10 mouse cellular contexts compared by ENCODE assay signal in the genomic region with DNA sequence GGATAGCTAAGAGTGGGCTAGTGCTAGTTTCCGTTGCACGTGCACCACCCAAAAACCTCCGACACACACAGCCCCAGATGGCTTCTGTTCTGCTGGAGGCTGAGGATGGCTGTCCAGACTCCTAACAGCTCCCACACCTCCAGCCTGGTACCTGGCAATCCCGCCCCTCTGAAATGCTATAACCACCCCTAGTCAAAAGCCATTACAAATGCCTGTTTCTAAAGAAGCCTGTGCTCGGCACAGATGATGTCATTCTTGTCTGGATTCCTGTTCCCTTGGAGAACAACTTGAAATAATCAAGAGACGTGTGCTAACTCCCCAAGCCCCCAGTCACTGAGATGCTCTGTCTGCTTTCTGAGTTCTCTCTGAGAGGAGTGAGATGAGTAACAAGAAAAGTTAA.
DNase-seq lines count a peak whose midpoint lies in the region; ATAC-seq and TF ChIP-seq lines count a peak whose summit lies in the region.
"Had no signal": no experiment of that assay in that cellular context is flagged by ENCODE, and none has a peak within 500 bp of the region (broad histone marks: within the 10 kb centered on the region; RNA-seq: fewer than 3 reads in every experiment).

No protein-coding gene starts in this region.

- TF ChIP-seq POLR2A in kidney, adult 2 months (IDR thresholded peaks at IDR 0.05; ENCODE audit: low read depth, low read length): no peak

- WGBS in kidney, embryonic 16.5 days: 51% methylated on average over 6 of the region's 6 CpGs
- 71% methylated on average over 6 of the region's 6 CpGs for WGBS in kidney, adult 2 months
- WGBS in embryonic facial prominence, embryonic 14.5 days: 28% methylated on average over 6 of the region's 6 CpGs
- 44% methylated on average over 6 of the region's 6 CpGs for WGBS in heart, embryonic 11.5 days (ENCODE audit: insufficient replicate concordance)
- 20% methylated on average over 6 of the region's 6 CpGs for WGBS in limb, embryonic 13.5 days

- DNase-seq in kidney, adult 2 months: no peak
- DNase-seq in embryonic facial prominence, embryonic 14.5 days (ENCODE audit: low spot score): peak; percentile 80
- DNase-seq: liver, embryonic 13.5 days had no signal

- TF ChIP-seq CTCF in kidney, adult 2 months (conservative IDR thresholded peaks at IDR 0.05; ENCODE audit: insufficient read depth, insufficient read length, low read depth, low read length): no peak

- H3K4me1 ChIP-seq in kidney, embryonic 16.5 days (ENCODE audit: insufficient read depth, low read length): peaks cover 20% of the 10 kb centered on the region
- H3K4me1 ChIP-seq in kidney, adult 2 months (ENCODE audit: control insufficient read depth, insufficient read depth, low read length): peaks cover 3% of the 10 kb centered on the region; the same call in 1 of the 2 replicates
- H3K4me1 ChIP-seq in embryonic facial prominence, embryonic 14.5 days (ENCODE audit: control insufficient read depth, insufficient read depth, low read length): peaks cover 36% of the 10 kb centered on the region
- peaks cover 13% of the 10 kb centered on the region for H3K4me1 ChIP-seq in heart, embryonic 11.5 days (ENCODE audit: control insufficient read depth, insufficient read depth, low read length)
- peaks cover 68% of the 10 kb centered on the region for H3K4me1 ChIP-seq in limb, embryonic 13.5 days

- no peak overlapping the region for H3K4me2 ChIP-seq in kidney, embryonic 16.5 days (replicated peaks; ENCODE audit: low read depth, low read length)
- H3K4me2 ChIP-seq in embryonic facial prominence, embryonic 14.5 days (ENCODE audit: low read depth, low read length): peak overlapping the region; percentile 35
- no peak overlapping the region; the same call in 1 of the 2 replicates for H3K4me2 ChIP-seq in heart, embryonic 11.5 days
- peak overlapping the region; percentile 43 for H3K4me2 ChIP-seq in limb, embryonic 13.5 days (replicated peaks)
- H3K4me2 ChIP-seq: liver, embryonic 13.5 days had no signal

- no peaks in the 10 kb centered on the region for H3K36me3 ChIP-seq in kidney, embryonic 16.5 days (ENCODE audit: insufficient read depth, low read length)
- H3K36me3 ChIP-seq in kidney, adult 2 months (ENCODE audit: control insufficient read depth, insufficient read depth, low read length): no peaks in the 10 kb centered on the region
- H3K36me3 ChIP-seq in embryonic facial prominence, embryonic 14.5 days (ENCODE audit: control insufficient read depth, insufficient read depth, low read length): no peaks in the 10 kb centered on the region
- no peaks in the 10 kb centered on the region for H3K36me3 ChIP-seq in heart, embryonic 11.5 days (ENCODE audit: control insufficient read depth, insufficient read depth, low read length)
- no peaks in the 10 kb centered on the region for H3K36me3 ChIP-seq in limb, embryonic 13.5 days
- H3K36me3 ChIP-seq: liver, embryonic 13.5 days had no signal

- H3K9ac ChIP-seq in kidney, embryonic 16.5 days (replicated peaks; ENCODE audit: low read length): no peak overlapping the region
- 0 out of 2 replicates have a peak overlapping the region, but pooled peaks have one; percentile 2 for H3K9ac ChIP-seq in embryonic facial prominence, embryonic 14.5 days (ENCODE audit: low read depth, low read length)
- H3K9ac ChIP-seq in heart, embryonic 11.5 days (ENCODE audit: low read depth, low read length): no peak overlapping the region
- H3K9ac ChIP-seq in limb, embryonic 13.5 days: no peak overlapping the region
- H3K9ac ChIP-seq: liver, embryonic 13.5 days had no signal

- H3K27me3 ChIP-seq in kidney, embryonic 16.5 days (ENCODE audit: insufficient read depth, low read length): no peaks in the 10 kb centered on the region
- H3K27me3 ChIP-seq in kidney, adult 2 months (replicated peaks; ENCODE audit: control insufficient read depth, insufficient read depth, low read length): no peaks in the 10 kb centered on the region
- H3K27me3 ChIP-seq in embryonic facial prominence, embryonic 14.5 days (replicated peaks; ENCODE audit: control insufficient read depth, insufficient read depth, low read length): no peaks in the 10 kb centered on the region
- H3K27me3 ChIP-seq in heart, embryonic 11.5 days (ENCODE audit: control insufficient read depth, insufficient read depth, low read length): no peaks in the 10 kb centered on the region
- no peaks in the 10 kb centered on the region for H3K27me3 ChIP-seq in limb, embryonic 13.5 days
- H3K27me3 ChIP-seq: liver, embryonic 13.5 days had no signal

- H3K4me3 ChIP-seq in kidney, embryonic 16.5 days (ENCODE audit: low read length): no peak overlapping the region
- no peak overlapping the region for H3K4me3 ChIP-seq in kidney, adult 2 months (ENCODE audit: insufficient read depth, low read depth, low read length)
- no peak overlapping the region for H3K4me3 ChIP-seq in embryonic facial prominence, embryonic 14.5 days (ENCODE audit: low read depth, low read length)
- no peak overlapping the region for H3K4me3 ChIP-seq in heart, embryonic 11.5 days (ENCODE audit: low read depth, low read length)
- no peak overlapping the region for H3K4me3 ChIP-seq in limb, embryonic 13.5 days
- H3K4me3 ChIP-seq: layer of hippocampus, adult 2 months; liver, embryonic 13.5 days had no signal

- no peaks in the 10 kb centered on the region for H3K9me3 ChIP-seq in kidney, embryonic 16.5 days (ENCODE audit: low read length)
- H3K9me3 ChIP-seq in embryonic facial prominence, embryonic 14.5 days (ENCODE audit: control insufficient read depth, low read length): no peaks in the 10 kb centered on the region
- H3K9me3 ChIP-seq in heart, embryonic 11.5 days (replicated peaks; ENCODE audit: control insufficient read depth, low read length): no peaks in the 10 kb centered on the region
- H3K9me3 ChIP-seq in limb, embryonic 13.5 days: no peaks in the 10 kb centered on the region
- H3K9me3 ChIP-seq: liver, embryonic 13.5 days had no signal

- H3K27ac ChIP-seq in kidney, embryonic 16.5 days (ENCODE audit: low read length): peak overlapping the region; percentile 75
- H3K27ac ChIP-seq in kidney, adult 2 months (ENCODE audit: insufficient read depth, low read depth, low read length): no peak overlapping the region
- H3K27ac ChIP-seq in embryonic facial prominence, embryonic 14.5 days (replicated peaks; ENCODE audit: low read depth, low read length): peak overlapping the region; percentile 70
- H3K27ac ChIP-seq in heart, embryonic 11.5 days (ENCODE audit: low read depth, low read length): peak overlapping the region; percentile 76
- peak overlapping the region; percentile 89 for H3K27ac ChIP-seq in limb, embryonic 13.5 days
- H3K27ac ChIP-seq: layer of hippocampus, adult 2 months; liver, embryonic 13.5 days had no signal

- ATAC-seq in kidney, embryonic 16.5 days (ENCODE audit: low FRiP score, low TSS enrichment): no peak
- peak; percentile 51 for ATAC-seq in embryonic facial prominence, embryonic 14.5 days (ENCODE audit: low read depth)
- no peak for ATAC-seq in heart, embryonic 11.5 days (replicated peaks; ENCODE audit: insufficient number of reproducible peaks, low FRiP score, low TSS enrichment)
- peak; percentile 66; the same call in 1 of the 2 replicates for ATAC-seq in limb, embryonic 13.5 days (ENCODE audit: low FRiP score, low read depth)
- no peak for ATAC-seq in megakaryocyte-erythroid progenitor cell, adult 5-6 weeks (replicated peaks; ENCODE audit: low FRiP score, low TSS enrichment, poor library complexity, severe bottlenecking)
- ATAC-seq in monocyte, adult 5-6 weeks (replicated peaks; ENCODE audit: insufficient number of reproducible peaks, low FRiP score, low TSS enrichment, poor library complexity, severe bottlenecking): no peak
- ATAC-seq: midbrain, embryonic 16.5 days had no signal

Comparison
In these comparisons a context has a peak if more than half of its experiments do, and no peak if none do; other contexts are left out.
1. ATAC-seq: peak in embryonic facial prominence, embryonic 14.5 days (single experiment) and limb, embryonic 13.5 days (single experiment); none in kidney, embryonic 16.5 days (single experiment), heart, embryonic 11.5 days (single experiment), megakaryocyte-erythroid progenitor cell, adult 5-6 weeks (single experiment) and monocyte, adult 5-6 weeks (single experiment).
2. H3K4me2 ChIP-seq: peak in embryonic facial prominence, embryonic 14.5 days (single experiment) and limb, embryonic 13.5 days (single experiment); none in kidney, embryonic 16.5 days (single experiment) and heart, embryonic 11.5 days (single experiment).